Mouse (Mus musculus) CD4-positive naive resting alpha-beta T cell, adult 57 days (primary cell): Measurements from ENCODE around the gene Cxxc4. TPM values are rescaled to one million over a fixed set of nuclear protein-coding genes. Genes with fewer than 3 reads are reported as not detected.

ENCODE experiments used
- total RNA-seq: library from RNA; stranded (reverse); gene quantifications from one replicate; pipeline ENCODE4 v1.2.4, GENCODE M21; 2023

The Cxxc4 gene
- not detected for total RNA-seq

GRCm38 (mm10) chr3:134236414-134237112, at the start of gene Cxxc4:
Cxxc4 (plus strand) TSS chr3:134236484.

